Mouse (Mus musculus) thymus, adult 2 months (tissue): ENCODE results near the gene Slc30a7. TPM values are rescaled to one million over a fixed set of nuclear protein-coding genes. Genes with fewer than 3 reads are reported as not detected.

Experiments
- DNase-seq: peaks from one replicate; pipeline ENCODE4 v3.0.0; 2021
- H3K27ac ChIP-seq: fragments of 200-500 bp; 2 replicates; pipeline ENCODE4 v1.5.1; 2012; ENCODE audit warnings: low read length, control low read depth; ENCODE audit not compliant: control insufficient read depth, insufficient read depth
- H3K27me3 ChIP-seq: fragments of 200-500 bp; 2 replicates; pipeline ENCODE4 v1.6.1; 2012; ENCODE audit warnings: mild to moderate bottlenecking, low read length, moderate library complexity, mixed read lengths; ENCODE audit not compliant: control insufficient read depth, insufficient read depth
- H3K36me3 ChIP-seq: fragments of 200-500 bp; 2 replicates; pipeline ENCODE4 v1.6.1; 2012; ENCODE audit warnings: mild to moderate bottlenecking, low read length, moderate library complexity; ENCODE audit not compliant: control insufficient read depth, insufficient read depth
- H3K4me1 ChIP-seq: fragments of 200-500 bp; replicated peaks from 2 replicates; pipeline ENCODE4 v1.6.1; 2012; ENCODE audit warnings: low read length; ENCODE audit not compliant: control insufficient read depth, insufficient read depth
- H3K4me3 ChIP-seq: fragments of 200-500 bp; 2 replicates; pipeline ENCODE4 v1.5.1; 2012; ENCODE audit warnings: mild to moderate bottlenecking, low read length, control low read depth, moderate library complexity; ENCODE audit not compliant: control insufficient read depth, insufficient read depth
- CTCF ChIP-seq: fragments of 200-500 bp; IDR thresholded peaks from 2 replicates; pipeline ENCODE4 v1.5.1; 2012; ENCODE audit warnings: mild to moderate bottlenecking, control low read depth, low read length, moderate library complexity, borderline replicate concordance; ENCODE audit not compliant: control insufficient read depth, poor library complexity, insufficient read depth; ENCODE audit errors: extremely low read depth
- POLR2A ChIP-seq: fragments of 200-500 bp; IDR thresholded peaks from 2 replicates; pipeline ENCODE4 v1.6.1; 2012; ENCODE audit warnings: mild to moderate bottlenecking, low read length, control low read depth, moderate library complexity; ENCODE audit not compliant: control insufficient read depth, poor library complexity, insufficient read depth; ENCODE audit errors: extremely low read depth
- WGBS: fragments of 180-500 bp; shearing (Covaris S2); methylation state at CpG from one replicate; pipeline ENCODE4 v1.1.7; 2018; 5-methylcytosine and 5-hydroxymethylcytosine counted together
- polyA plus RNA-seq: library from polyadenylated mRNA; depleted of rRNA; stranded (reverse); fragments of >200 nt; gene quantifications from 2 replicates; pipeline ENCODE4 v1.2.3, GENCODE M21; 2012

The Slc30a7 gene
- polyA plus RNA-seq, 1 experiment: 18.1 TPM

DNA sequence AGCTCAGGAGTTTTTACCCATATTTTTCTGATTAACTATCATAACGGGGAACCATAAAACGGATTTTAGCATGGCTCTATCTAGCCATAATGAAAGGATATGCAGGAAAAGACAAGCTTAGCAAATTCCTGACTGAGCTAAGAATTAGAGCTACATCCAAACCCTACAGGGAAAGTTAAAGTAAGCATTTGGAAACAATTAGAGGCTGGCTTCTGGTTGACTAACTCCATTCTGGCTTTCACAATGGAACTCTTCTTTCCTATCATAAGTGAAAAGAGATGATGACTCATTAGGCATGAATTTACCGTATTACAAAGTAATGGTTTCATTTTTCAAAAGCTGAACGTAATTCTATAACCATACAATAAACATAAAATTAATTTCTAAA, 45.2 kb downstream of the Slc30a7 start:
- H3K4me3 ChIP-seq: no peak overlapping the region
- no peak for DNase-seq
- TF ChIP-seq POLR2A (no peak), CTCF (no peak)
- H3K4me1 ChIP-seq: no peaks in the 10 kb centered on the region
- H3K36me3 ChIP-seq: peaks cover 7% of the 10 kb centered on the region; the same call in 1 of the 2 replicates
- no peak overlapping the region for H3K27ac ChIP-seq
- no peaks in the 10 kb centered on the region for H3K27me3 ChIP-seq
- WGBS: 94% methylated on average over 4 of the region's 4 CpGs

DNA sequence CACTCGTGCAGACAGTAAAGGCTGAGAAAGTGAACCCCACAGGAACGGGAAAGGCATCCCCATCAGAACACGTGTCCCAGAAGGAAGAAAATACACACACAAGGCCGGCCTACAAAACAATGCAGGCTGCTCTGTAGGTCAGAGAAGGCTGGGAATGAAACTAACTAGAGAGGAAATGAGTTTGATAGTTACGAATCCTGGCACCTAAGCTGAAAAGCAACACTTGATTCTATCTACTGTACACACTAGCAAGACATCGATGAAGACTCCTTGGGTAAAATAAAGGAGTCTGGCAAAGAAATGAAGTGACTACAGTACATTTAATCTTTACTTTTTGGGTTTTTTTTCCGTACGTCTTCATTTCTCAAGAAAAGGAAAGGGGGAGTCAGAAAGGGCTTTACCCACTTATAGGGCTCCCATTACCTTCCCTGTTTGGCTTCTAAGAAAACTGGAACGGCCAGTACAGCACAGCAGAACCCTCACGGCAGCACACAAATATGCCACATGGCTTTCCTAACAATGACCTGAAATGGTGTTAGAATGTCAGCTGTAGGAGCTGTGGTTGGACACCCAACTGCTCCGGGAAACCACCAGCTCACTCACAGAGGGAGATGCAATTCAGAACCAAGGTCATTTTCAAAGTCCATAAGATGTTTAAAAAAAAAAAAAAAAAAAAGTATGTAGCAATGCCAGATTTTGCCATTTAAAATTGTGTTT, 45.7 kb downstream of the Slc30a7 start:
- Histone ChIP-seq H3K27ac (no peak overlapping the region), H3K4me1 (no peaks in the 10 kb centered on the region), H3K27me3 (no peaks in the 10 kb centered on the region), H3K4me3 (no peak overlapping the region), H3K36me3 (peaks cover 7% of the 10 kb centered on the region; the same call in 1 of the 2 replicates)
- no peak for DNase-seq
- no peak for TF ChIP-seq CTCF
- 91% methylated on average over 11 of the region's 11 CpGs for WGBS

DNA sequence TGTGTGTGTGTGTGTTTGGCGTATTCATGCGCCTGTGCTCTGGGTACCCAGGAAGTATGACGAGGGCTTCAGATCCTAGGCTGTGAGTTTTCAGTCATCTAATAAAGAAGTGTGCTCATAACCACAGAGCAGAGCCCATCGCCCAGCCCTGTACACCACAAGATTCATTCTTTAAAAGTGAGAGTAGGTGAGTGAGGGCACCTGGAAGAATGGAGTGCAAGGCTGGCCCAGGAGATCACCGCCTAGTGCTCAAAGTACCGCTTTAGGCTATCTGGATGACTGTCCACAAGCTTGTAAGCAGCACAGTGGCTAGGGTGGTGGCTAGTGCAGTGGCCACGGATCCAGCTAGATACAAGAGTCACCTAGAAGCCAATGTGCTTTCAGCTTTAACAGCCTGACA, 50.0 kb downstream of the Slc30a7 start:
- TF ChIP-seq CTCF (no peak), POLR2A (no peak)
- H3K27ac ChIP-seq: no peak overlapping the region
- H3K27me3 ChIP-seq: no peaks in the 10 kb centered on the region
- H3K4me3 ChIP-seq: no peak overlapping the region
- WGBS: 97% methylated on average over 7 of the region's 7 CpGs
- peaks cover 39% of the 10 kb centered on the region for H3K36me3 ChIP-seq
- no peaks in the 10 kb centered on the region for H3K4me1 ChIP-seq
- DNase-seq: no peak

DNA sequence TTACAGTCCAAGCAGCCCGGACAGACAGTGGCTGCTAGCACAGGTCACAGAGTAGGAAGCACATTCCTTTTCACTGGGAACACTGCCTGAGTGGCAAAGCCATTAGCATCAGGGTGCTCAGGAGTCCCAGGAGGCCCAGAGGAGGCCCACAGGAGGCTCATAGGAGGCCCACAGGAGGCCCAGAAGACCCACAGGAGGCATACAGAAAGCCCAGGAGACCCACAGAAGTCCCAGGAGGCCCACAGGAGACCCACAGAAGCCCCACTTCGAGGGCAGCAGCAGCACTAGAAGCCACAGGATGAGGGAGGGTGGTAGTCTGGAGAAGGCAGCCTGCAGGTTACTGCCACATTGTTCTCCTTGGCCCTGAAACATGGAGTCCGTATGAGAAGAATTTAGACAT, 54.1 kb downstream of the Slc30a7 start:
- H3K4me1 ChIP-seq: no peaks in the 10 kb centered on the region
- TF ChIP-seq CTCF (no peak), POLR2A (no peak)
- peaks cover 50% of the 10 kb centered on the region for H3K36me3 ChIP-seq
- no peak for DNase-seq
- no peak overlapping the region for H3K27ac ChIP-seq
- 80% methylated on average over 3 of the region's 3 CpGs for whole genome bisulfite sequencing
- H3K4me3 ChIP-seq: no peak overlapping the region
- H3K27me3 ChIP-seq: no peaks in the 10 kb centered on the region

DNA sequence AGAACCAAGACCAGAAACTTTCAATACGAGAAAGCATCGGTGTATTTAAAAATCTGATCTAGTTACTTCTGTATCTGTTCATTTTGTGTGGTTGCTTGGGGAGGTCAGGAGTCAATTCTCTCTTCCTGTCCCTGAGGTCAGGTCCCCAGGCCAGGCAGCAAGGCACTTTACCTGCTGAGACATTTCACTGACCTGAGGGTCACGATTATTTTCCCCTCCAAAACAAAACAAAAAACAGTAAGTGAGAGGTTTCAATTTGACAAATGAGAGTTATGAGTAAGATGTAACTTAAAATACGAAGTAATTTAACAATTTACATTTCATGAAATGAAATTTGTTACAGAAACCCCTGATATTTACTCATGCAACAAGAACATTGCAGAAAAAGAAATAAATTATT, 54.9 kb downstream of the Slc30a7 start:
- H3K36me3 ChIP-seq: peaks cover 45% of the 10 kb centered on the region
- no peaks in the 10 kb centered on the region for H3K4me1 ChIP-seq
- WGBS: 95% methylated on average over 4 of the region's 4 CpGs
- TF ChIP-seq POLR2A (no peak), CTCF (no peak)
- DNase-seq: no peak
- H3K27me3 ChIP-seq: no peaks in the 10 kb centered on the region
- no peak overlapping the region for H3K27ac ChIP-seq
- H3K4me3 ChIP-seq: no peak overlapping the region

DNA sequence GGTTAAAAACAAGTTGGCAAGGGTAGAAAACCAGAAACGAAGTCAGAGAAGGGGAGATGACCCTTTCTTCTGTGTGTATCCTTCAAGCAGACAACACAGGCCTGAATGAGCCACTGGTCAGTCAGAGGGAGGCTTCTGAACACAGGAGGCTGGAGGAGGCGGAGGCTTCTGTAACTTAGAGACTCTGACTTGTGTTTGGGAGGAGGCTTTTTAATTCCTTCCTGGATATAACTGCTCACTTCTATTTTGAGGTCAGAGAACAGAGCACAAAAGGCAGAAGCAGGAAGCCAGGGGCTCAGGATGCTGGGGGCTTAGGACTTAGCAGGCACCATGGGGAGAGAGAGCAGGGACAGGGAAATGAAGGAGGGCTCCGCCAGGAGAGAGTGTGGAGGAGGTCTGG, 56.0 kb downstream of the Slc30a7 start:
- no peak for DNase-seq
- no peaks in the 10 kb centered on the region for H3K4me1 ChIP-seq
- no peak overlapping the region for H3K4me3 ChIP-seq
- TF ChIP-seq POLR2A: no peak
- no peak for TF ChIP-seq CTCF
- no peaks in the 10 kb centered on the region for H3K27me3 ChIP-seq
- peaks cover 45% of the 10 kb centered on the region for H3K36me3 ChIP-seq
- 90% methylated on average over 3 of the region's 3 CpGs for WGBS
- H3K27ac ChIP-seq: no peak overlapping the region
